Mouse (Mus musculus) MEL (cell line): ENCODE measurements around the gene Oaz1. TPM values are rescaled to one million over a fixed set of nuclear protein-coding genes. Genes with fewer than 3 reads are reported as not detected.

Source experiments
- DNase-seq: peaks from one replicate; pipeline ENCODE4 v3.0.0; 2011; ENCODE audit warnings: low read depth, low spot score
- H3K27ac ChIP-seq: 2 replicates; pipeline ENCODE4 v1.5.1; 2012; ENCODE audit warnings: low read depth, mild to moderate bottlenecking, control low read depth, low read length, moderate library complexity; ENCODE audit not compliant: control insufficient read depth
- H3K27me3 ChIP-seq, 2 experiments: fragments of 150-350 bp in 1 of 2; sonication (generic) in 1 of 2; 2 replicates each; pipeline ENCODE4 v1.6.1; 2012; ENCODE audit warnings: low read length in 2 of 2, mild to moderate bottlenecking in 2 of 2, improper control_type of control experiment in 1 of 2, moderate library complexity in 1 of 2; ENCODE audit not compliant: insufficient read depth in 2 of 2, control insufficient read depth in 1 of 2
- H3K36me3 ChIP-seq, 2 experiments: 2 replicates each; pipeline ENCODE4 v1.6.1; 2012 to 2014; ENCODE audit warnings: low read length in 2 of 2, improper control_type of control experiment in 1 of 2, inconsistent platforms in 1 of 2, mild to moderate bottlenecking in 1 of 2; ENCODE audit not compliant: insufficient read depth in 2 of 2, control insufficient read depth in 1 of 2
- H3K4me1 ChIP-seq, 2 experiments: fragments of 150-350 bp in 1 of 2; sonication (generic) in 1 of 2; 2 replicates each; pipeline ENCODE4 v1.6.1; 2012; ENCODE audit warnings: low read length in 2 of 2, improper control_type of control experiment in 1 of 2, mild to moderate bottlenecking in 1 of 2; ENCODE audit not compliant: insufficient read depth in 2 of 2, control insufficient read depth in 1 of 2
- H3K4me3 ChIP-seq, 2 experiments: fragments of 150-350 bp in 1 of 2; sonication (generic) in 1 of 2; 2 replicates each; pipeline ENCODE4 v1.5.1; 2012; ENCODE audit warnings: low read depth in 2 of 2, low read length in 2 of 2, mild to moderate bottlenecking in 2 of 2, moderate library complexity in 2 of 2, control low read depth in 1 of 2, improper control_type of control experiment in 1 of 2; ENCODE audit not compliant: control insufficient read depth in 1 of 2, insufficient read depth in 1 of 2
- H3K79me2 ChIP-seq: 2 replicates; pipeline ENCODE4 v1.6.1; 2012; ENCODE audit warnings: mild to moderate bottlenecking, low read length, moderate library complexity; ENCODE audit not compliant: control insufficient read depth, poor library complexity, insufficient read depth
- H3K9ac ChIP-seq: 2 replicates; pipeline ENCODE4 v1.6.1; 2012; ENCODE audit warnings: low read depth, mild to moderate bottlenecking, control low read depth, low read length, moderate library complexity; ENCODE audit not compliant: control insufficient read depth, poor library complexity, severe bottlenecking
- H3K9me3 ChIP-seq: fragments of 150-350 bp; sonication (generic); replicated peaks from 2 replicates; pipeline ENCODE4 v1.6.1; 2012; ENCODE audit warnings: mild to moderate bottlenecking, low read length, improper control_type of control experiment, moderate library complexity; ENCODE audit not compliant: insufficient read depth
- CHD2 ChIP-seq: IDR thresholded peaks from 2 replicates; pipeline ENCODE4 v1.6.1; 2011; ENCODE audit warnings: low read length, improper control_type of control experiment
- E2F4 ChIP-seq: IDR thresholded peaks from 2 replicates; pipeline ENCODE4 v1.6.1; 2011; ENCODE audit warnings: low read depth, low read length, improper control_type of control experiment, borderline replicate concordance
- ELF1 ChIP-seq: IDR thresholded peaks from 2 replicates; pipeline ENCODE4 v1.6.1; 2014; ENCODE audit warnings: low read depth, mild to moderate bottlenecking, inconsistent platforms, low read length, improper control_type of control experiment, moderate library complexity
- GABPA ChIP-seq: IDR thresholded peaks from 2 replicates; pipeline ENCODE4 v1.6.1; 2012; ENCODE audit warnings: low read depth, mild to moderate bottlenecking, inconsistent platforms, low read length, improper control_type of control experiment, moderate library complexity
- JUND ChIP-seq: IDR thresholded peaks from 2 replicates; pipeline ENCODE4 v1.6.1; 2011; ENCODE audit warnings: low read depth, mild to moderate bottlenecking, improper control_type of control experiment, low read length
- KAT2A ChIP-seq: conservative IDR thresholded peaks from 2 replicates; pipeline ENCODE4 v1.6.1; 2012; ENCODE audit warnings: low read depth, low read length, improper control_type of control experiment, inconsistent platforms
- MAZ ChIP-seq: IDR thresholded peaks from 2 replicates; pipeline ENCODE4 v1.6.1; 2012; ENCODE audit warnings: low read depth, mild to moderate bottlenecking, inconsistent platforms, low read length, improper control_type of control experiment
- MYC ChIP-seq: IDR thresholded peaks from 2 replicates; pipeline ENCODE4 v1.6.1; 2011; ENCODE audit warnings: low read depth, mild to moderate bottlenecking, low read length, improper control_type of control experiment, moderate library complexity
- NRF1 ChIP-seq: IDR thresholded peaks from 2 replicates; pipeline ENCODE4 v1.6.1; 2014; ENCODE audit warnings: low read depth, mild to moderate bottlenecking, inconsistent platforms, low read length, improper control_type of control experiment, moderate library complexity; ENCODE audit not compliant: poor library complexity, insufficient read depth, severe bottlenecking
- POLR2AphosphoS5 ChIP-seq: IDR thresholded peaks from 2 replicates; pipeline ENCODE4 v1.6.1; 2012; ENCODE audit warnings: low read depth, borderline replicate concordance, mild to moderate bottlenecking, inconsistent platforms, low read length, moderate library complexity, mixed read lengths
- SMC3 ChIP-seq: IDR thresholded peaks from 2 replicates; pipeline ENCODE4 v1.6.1; 2011; ENCODE audit warnings: low read depth, low read length, improper control_type of control experiment
- TAL1 ChIP-seq: IDR thresholded peaks from 2 replicates; pipeline ENCODE4 v1.6.1; 2012; ENCODE audit warnings: mild to moderate bottlenecking, inconsistent platforms, low read length, moderate library complexity, mixed read lengths
- TCF12 ChIP-seq: IDR thresholded peaks from 2 replicates; pipeline ENCODE4 v1.6.1; 2014; ENCODE audit warnings: low read depth, mild to moderate bottlenecking, inconsistent platforms, low read length, improper control_type of control experiment, moderate library complexity
- UBTF ChIP-seq: IDR thresholded peaks from 2 replicates; pipeline ENCODE4 v1.6.1; 2012; ENCODE audit warnings: low read depth, mild to moderate bottlenecking, inconsistent platforms, low read length, improper control_type of control experiment, moderate library complexity, borderline replicate concordance; ENCODE audit not compliant: insufficient read depth
- USF1 ChIP-seq: IDR thresholded peaks from 2 replicates; pipeline ENCODE4 v1.6.1; 2014; ENCODE audit warnings: low read depth, mild to moderate bottlenecking, inconsistent platforms, low read length, improper control_type of control experiment, moderate library complexity
- USF2 ChIP-seq, 2 experiments: IDR thresholded peaks; 2 replicates each; pipeline ENCODE4 v1.6.1; 2011 to 2012; ENCODE audit warnings: improper control_type of control experiment in 2 of 2, low read length in 2 of 2, borderline replicate concordance in 1 of 2, inconsistent platforms in 1 of 2, low read depth in 1 of 2, mild to moderate bottlenecking in 1 of 2; ENCODE audit not compliant: insufficient read depth in 1 of 2
- ZMIZ1 ChIP-seq: IDR thresholded peaks from 2 replicates; pipeline ENCODE4 v1.6.1; 2012; ENCODE audit warnings: low read depth, mild to moderate bottlenecking, inconsistent platforms, low read length, improper control_type of control experiment, moderate library complexity
- ZNF384 ChIP-seq: IDR thresholded peaks from 2 replicates; pipeline ENCODE4 v1.6.1; 2012; ENCODE audit warnings: low read depth, mild to moderate bottlenecking, inconsistent platforms, low read length, improper control_type of control experiment
- polyA plus RNA-seq, 2 experiments: library from polyadenylated mRNA; stranded (reverse) in 1 of 2; unstranded in 1 of 2; fragments of >175 nt in 1 of 2; fragments of >200 nt in 1 of 2; gene quantifications; 2 replicates each; pipeline versions ENCODE4 v1.2.1 to v1.2.4; 2012; ENCODE audit warnings: low replicate concordance in 2 of 2, low read depth in 1 of 2; ENCODE audit not compliant: insufficient read length in 2 of 2, insufficient read depth in 1 of 2, missing spikeins in 1 of 2
- total RNA-seq: library from RNA; depleted of rRNA; stranded (reverse); fragments of 300-350 nt; gene quantifications from 2 replicates; pipeline ENCODE4 v1.2.3, GENCODE M21; 2012

Oaz1 gene
- total and polyA plus RNA-seq, 3 experiments = 983 to 1,528 TPM; not detected in 1

- no peak for TF ChIP-seq ZMIZ1
- TF ChIP-seq GABPA = no peak
- no peak for TF ChIP-seq MYC
- TF ChIP-seq, all 39 proteins: peak for 0
Observed at GRCm38 (mm10) chr10:80835617-80836016, 9.2 kb downstream of the Oaz1 start (continued).

GRCm38 (mm10) chr10:80836949-80837379, 10.5 kb downstream of the Oaz1 start:
- Histone ChIP-seq H3K36me3 (no peaks in the 10 kb centered on the region), H3K4me1 (no peaks in the 10 kb centered on the region), H3K4me3 (no peak overlapping the region), H3K79me2 (no peaks in the 10 kb centered on the region), H3K27ac (no peak overlapping the region), H3K9ac (no peak overlapping the region), H3K9me3 (no peaks in the 10 kb centered on the region), H3K27me3 (no peaks in the 10 kb centered on the region; a peak in 1 of 4 replicates)
- TF ChIP-seq MYC = no peak
- no peak for TF ChIP-seq SMC3
- no peak for TF ChIP-seq USF1
- no peak for TF ChIP-seq ZNF384
- TF ChIP-seq POLR2AphosphoS5 = no peak
- DNase-seq = no peak

DNA sequence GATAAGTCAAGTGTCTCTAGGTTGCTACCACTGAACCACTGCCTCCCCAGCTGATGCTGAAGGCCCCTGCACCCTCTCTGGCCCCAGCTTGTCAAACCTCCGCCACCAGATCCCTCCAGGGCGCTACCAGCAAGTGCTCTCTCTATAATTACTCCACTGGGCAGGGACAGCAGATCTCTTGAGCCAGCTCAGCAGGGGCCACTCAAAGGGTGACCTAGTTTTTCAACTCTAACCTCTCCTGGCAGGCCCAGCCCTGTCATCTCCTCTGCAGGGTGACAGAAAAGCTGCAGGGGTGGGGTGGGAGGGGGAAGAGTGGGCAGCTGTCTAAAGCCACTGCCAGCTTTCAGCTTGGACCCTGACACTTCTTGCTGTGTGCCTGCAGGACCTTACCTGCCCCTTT, 11.4 kb downstream of the Oaz1 start:
- Histone ChIP-seq H3K79me2 (no peaks in the 10 kb centered on the region), H3K27ac (no peak overlapping the region), H3K4me3 (no peak overlapping the region), H3K4me1 (no peaks in the 10 kb centered on the region), H3K9ac (no peak overlapping the region), H3K9me3 (no peaks in the 10 kb centered on the region), H3K36me3 (no peaks in the 10 kb centered on the region), H3K27me3 (no peaks in the 10 kb centered on the region; a peak in 1 of 4 replicates)
- DNase-seq = no peak
- TF ChIP-seq MAZ (no peak), CHD2 (no peak), TAL1 (no peak), JUND (no peak), ELF1 (no peak), KAT2A (no peak), TCF12 (no peak), NRF1 (no peak), USF2 (IDR thresholded peaks at IDR 0.05; ENCODE audit: borderline replicate concordance in 1 of 2, insufficient read depth in 1 of 2, low read depth in 1 of 2, low read length in 2 of 2) (no peak), UBTF (no peak), E2F4 (no peak)
